Mouse (Mus musculus) hindbrain, embryonic 16.5 days (tissue): ENCODE results near the gene Nrxn2. TPM values are rescaled to one million over a fixed set of nuclear protein-coding genes. Genes with fewer than 3 reads are reported as not detected.
A peak's percentile ranks its signal among the peaks of the same experiment; 100 is the strongest.

Experiments used
- ATAC-seq: fragments of 200-750 bp; cut with Nextera tagmentation; 2 replicates; pipeline ENCODE4 v1.8.0; 2017; ENCODE audit warnings: moderate TSS enrichment, moderate library complexity
- H3K27ac ChIP-seq: fragments of 300-500 bp; sonication (generic); 2 replicates; pipeline ENCODE4 v1.5.1; 2014; ENCODE audit warnings: low read depth, mild to moderate bottlenecking, control low read depth, low read length, moderate library complexity
- H3K27me3 ChIP-seq: fragments of 300-500 bp; sonication (generic); replicated peaks from 2 replicates; pipeline ENCODE4 v1.6.1; 2014; ENCODE audit warnings: low read length; ENCODE audit not compliant: control insufficient read depth, insufficient read depth
- H3K36me3 ChIP-seq: fragments of 300-500 bp; sonication (generic); 2 replicates; pipeline ENCODE4 v1.6.1; 2014; ENCODE audit warnings: mild to moderate bottlenecking, low read length, moderate library complexity, mixed read lengths; ENCODE audit not compliant: control insufficient read depth, insufficient read depth
- H3K4me1 ChIP-seq: fragments of 300-500 bp; sonication (generic); 2 replicates; pipeline ENCODE4 v1.6.1; 2014; ENCODE audit warnings: low read depth, low read length; ENCODE audit not compliant: control insufficient read depth, insufficient read depth
- H3K4me2 ChIP-seq: fragments of 300-500 bp; sonication (generic); 2 replicates; pipeline ENCODE4 v1.6.1; 2014; ENCODE audit warnings: mild to moderate bottlenecking, low read length, control low read depth, moderate library complexity
- H3K4me3 ChIP-seq: fragments of 300-500 bp; sonication (generic); 2 replicates; pipeline ENCODE4 v1.5.1; 2014; ENCODE audit warnings: mild to moderate bottlenecking, low read length, control low read depth, moderate library complexity
- H3K9ac ChIP-seq: fragments of 300-500 bp; sonication (generic); 2 replicates; pipeline ENCODE4 v1.6.1; 2014; ENCODE audit warnings: low read depth, mild to moderate bottlenecking, control low read depth, low read length, moderate library complexity
- H3K9me3 ChIP-seq: fragments of 300-500 bp; sonication (generic); 2 replicates; pipeline ENCODE4 v1.6.1; 2014; ENCODE audit warnings: mild to moderate bottlenecking, low read length, moderate library complexity; ENCODE audit not compliant: control insufficient read depth
- WGBS: fragments of 180-500 bp; shearing (Covaris S2); extraction: QIAGEN DNeasy Blood & Tissue Kit; methylation state at CpG from one replicate; pipeline ENCODE4 v1.1.7; 2014; 5-methylcytosine and 5-hydroxymethylcytosine counted together
- microRNA-seq: library from miRNA; unstranded; fragments of <30 nt; microRNA quantifications from one replicate; pipeline ENCODE4, GENCODE M21; 2017
- polyA plus RNA-seq: library from polyadenylated mRNA; unstranded; fragments of >200 nt; fragmentation: Nextera tagmentation; extraction: Ambion mirVana; gene quantifications from 2 replicates; pipeline ENCODE4 v1.2.1, GENCODE M21; 2015

Gene Nrxn2
- polyA plus RNA-seq, 1 experiment from 2014 or later = 37.1 TPM

GRCm38 (mm10) chr19:6565136-6565535 lies 146.6 kb downstream of the Nrxn2 start:
- no peak for ATAC-seq
- H3K27ac ChIP-seq = no peak overlapping the region
- H3K4me2 ChIP-seq = no peak overlapping the region
- H3K9ac ChIP-seq = no peak overlapping the region
- no peak overlapping the region for H3K4me3 ChIP-seq
- no peaks in the 10 kb centered on the region for H3K27me3 ChIP-seq
- WGBS = 88% methylated on average over 6 of the region's 6 CpGs
- H3K4me1 ChIP-seq = no peaks in the 10 kb centered on the region
- no peaks in the 10 kb centered on the region for H3K36me3 ChIP-seq
- H3K9me3 ChIP-seq = no peaks in the 10 kb centered on the region

DNA sequence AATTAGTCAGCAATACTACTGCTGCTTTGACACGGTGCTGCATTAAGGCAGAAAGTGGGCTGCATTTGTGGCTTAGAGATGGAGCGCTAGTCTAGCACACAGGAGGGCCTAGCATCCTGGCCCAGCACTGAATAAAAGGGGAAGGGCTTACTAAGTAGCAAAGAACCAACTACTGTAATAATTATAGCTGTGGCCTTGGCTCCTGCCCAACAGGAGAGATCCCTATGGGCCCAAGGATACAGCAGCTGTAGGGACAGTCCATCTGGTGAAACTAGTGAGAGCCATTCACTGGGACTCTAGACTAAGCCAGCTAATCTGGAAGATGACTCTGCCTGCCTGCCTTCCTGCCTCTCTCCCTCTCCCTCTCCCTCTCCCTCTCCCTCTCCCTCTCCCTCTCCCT lies 147.9 kb downstream of the Nrxn2 start:
- Histone ChIP-seq H3K4me1 (no peaks in the 10 kb centered on the region), H3K36me3 (no peaks in the 10 kb centered on the region), H3K4me3 (no peak overlapping the region), H3K4me2 (no peak overlapping the region), H3K9ac (no peak overlapping the region), H3K27ac (no peak overlapping the region), H3K9me3 (no peaks in the 10 kb centered on the region), H3K27me3 (no peaks in the 10 kb centered on the region)
- ATAC-seq = peak; percentile 50; the same call in 1 of the 2 replicates
- 59% methylated on average over 2 of the region's 2 CpGs for WGBS

DNA sequence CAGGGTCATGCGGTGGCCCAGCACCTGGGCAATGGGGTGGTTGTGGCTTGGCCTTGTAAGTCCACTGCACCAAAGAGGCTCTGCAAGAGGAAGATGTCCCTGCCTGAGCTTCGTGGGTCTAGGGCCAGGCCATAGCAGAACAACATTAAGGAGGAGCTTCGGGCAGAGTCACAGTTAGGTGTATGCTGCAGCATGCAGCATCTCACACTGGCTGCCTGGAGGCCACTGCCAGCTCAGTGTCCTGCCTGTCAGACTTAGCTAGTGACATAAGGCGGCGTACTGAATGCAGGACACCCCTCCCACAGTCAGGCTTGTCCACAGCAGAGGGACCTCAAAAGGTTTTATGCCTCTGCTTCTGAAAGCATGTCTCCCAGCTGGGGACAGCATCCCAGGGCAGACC lies 150.5 kb downstream of the Nrxn2 start:
- no peaks in the 10 kb centered on the region for H3K36me3 ChIP-seq
- no peaks in the 10 kb centered on the region for H3K9me3 ChIP-seq
- H3K27ac ChIP-seq = no peak overlapping the region
- H3K9ac ChIP-seq = no peak overlapping the region
- no peak overlapping the region for H3K4me2 ChIP-seq
- no peaks in the 10 kb centered on the region for H3K27me3 ChIP-seq
- H3K4me1 ChIP-seq = no peaks in the 10 kb centered on the region
- no peak overlapping the region for H3K4me3 ChIP-seq
- 71% methylated on average over 5 of the region's 5 CpGs for WGBS
- ATAC-seq = no peak

DNA sequence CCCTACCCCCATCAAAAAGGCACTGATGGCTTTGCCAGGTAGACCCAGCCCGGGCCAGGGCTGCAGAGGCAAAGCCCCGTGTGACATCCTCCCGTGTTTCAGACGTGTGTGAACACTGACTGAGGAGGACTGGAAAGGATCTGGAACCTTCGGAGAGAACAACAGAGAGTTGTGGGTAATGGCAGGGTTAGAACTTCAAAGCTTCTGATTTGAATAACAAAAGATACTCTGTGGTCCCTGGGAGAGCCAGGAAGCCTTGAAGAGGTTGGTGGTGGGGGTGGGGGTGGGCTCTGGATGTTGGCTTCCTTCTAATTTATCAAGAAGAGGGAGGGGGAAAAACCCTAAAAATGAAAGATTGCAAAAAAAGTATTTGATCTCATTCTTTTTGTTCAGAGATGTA lies 151.0 kb downstream of the Nrxn2 start:
- WGBS = 22% methylated on average over 5 of the region's 5 CpGs
- Histone ChIP-seq H3K27me3 (no peaks in the 10 kb centered on the region), H3K4me3 (no peak overlapping the region), H3K27ac (no peak overlapping the region), H3K4me2 (no peak overlapping the region), H3K9me3 (no peaks in the 10 kb centered on the region), H3K4me1 (no peaks in the 10 kb centered on the region), H3K36me3 (no peaks in the 10 kb centered on the region), H3K9ac (no peak overlapping the region)
- ATAC-seq = no peak

GRCm38 (mm10) chr19:6571476-6571875 lies 152.9 kb downstream of the Nrxn2 start:
- Histone ChIP-seq H3K4me3 (no peak overlapping the region), H3K36me3 (no peaks in the 10 kb centered on the region), H3K4me1 (no peaks in the 10 kb centered on the region), H3K9me3 (no peaks in the 10 kb centered on the region), H3K4me2 (no peak overlapping the region), H3K27ac (no peak overlapping the region), H3K9ac (no peak overlapping the region), H3K27me3 (no peaks in the 10 kb centered on the region)
- no peak for ATAC-seq
- WGBS = 84% methylated on average over 5 of the region's 5 CpGs

DNA sequence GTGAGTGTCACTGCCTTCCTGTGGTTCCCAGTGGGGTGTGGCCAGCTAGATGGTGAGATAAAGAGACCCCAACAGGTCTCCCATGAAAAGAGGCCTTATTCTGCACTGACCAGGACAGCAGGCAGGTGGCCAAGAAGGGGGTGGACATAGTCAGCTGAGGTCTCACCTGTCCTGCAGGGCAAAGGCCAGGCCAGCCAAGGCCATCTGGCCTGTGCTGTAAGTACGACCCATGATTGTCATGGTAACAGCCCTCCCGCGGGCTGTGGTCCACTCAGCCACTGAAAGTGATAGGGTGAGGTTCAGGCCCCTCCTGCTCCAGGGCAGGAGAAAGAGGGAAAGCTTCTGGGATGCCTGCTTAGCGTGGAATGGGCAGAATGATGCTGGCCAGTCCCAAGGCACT lies 153.5 kb downstream of the Nrxn2 start:
- no peak overlapping the region for H3K4me3 ChIP-seq
- H3K27me3 ChIP-seq = no peaks in the 10 kb centered on the region
- H3K9me3 ChIP-seq = no peaks in the 10 kb centered on the region
- H3K4me2 ChIP-seq = no peak overlapping the region
- no peaks in the 10 kb centered on the region for H3K36me3 ChIP-seq
- 34% methylated on average over 4 of the region's 4 CpGs for WGBS
- H3K27ac ChIP-seq = no peak overlapping the region
- no peak overlapping the region for H3K9ac ChIP-seq
- no peak for ATAC-seq
- H3K4me1 ChIP-seq = peaks cover 3% of the 10 kb centered on the region

Small RNAs within 50 kb of the gene (microRNA-seq; reads per million reads assigned to microRNA genes)
- gene Gm26460 = not detected

Other genes with a start within 250 kb of the Nrxn2 start
- 0.10 TPM in 1 of 2 replicates, not detected in the other for gene Majin, start 234.3 kb upstream of the Nrxn2 start, polyA plus RNA-seq
- not detected in 2 replicates for gene Gpha2, start 192.4 kb upstream of the Nrxn2 start, polyA plus RNA-seq
- gene Ppp2r5b, start 182.9 kb upstream of the Nrxn2 start, polyA plus RNA-seq = 161 and 167 TPM in 2 replicates
- 11.7 and 16.7 TPM in 2 replicates for gene Atg2a, start 177.1 kb upstream of the Nrxn2 start, polyA plus RNA-seq
- gene Ehd1, start 142.0 kb upstream of the Nrxn2 start, polyA plus RNA-seq = 105 and 113 TPM in 2 replicates
- gene Cdc42bpg, start 112.3 kb upstream of the Nrxn2 start, polyA plus RNA-seq = 0.26 and 0.31 TPM in 2 replicates
- gene Men1, start 83.8 kb upstream of the Nrxn2 start, polyA plus RNA-seq = 68.4 and 85.0 TPM in 2 replicates
- gene Map4k2, start 77.6 kb upstream of the Nrxn2 start, polyA plus RNA-seq = 19.6 and 23.1 TPM in 2 replicates
- 81.4 and 106 TPM in 2 replicates for gene Sf1, start 55.0 kb upstream of the Nrxn2 start, polyA plus RNA-seq
- gene Pygm, start 34.3 kb upstream of the Nrxn2 start, polyA plus RNA-seq = 10.2 and 13.2 TPM in 2 replicates
- 184 and 232 TPM in 2 replicates for gene Rasgrp2, start 19.4 kb upstream of the Nrxn2 start, polyA plus RNA-seq
- 0.14 TPM in 1 of 2 replicates, not detected in the other for gene Slc22a12, start 124.3 kb downstream of the Nrxn2 start, polyA plus RNA-seq